Mouse (Mus musculus) olfactory bulb, adult 2 months (tissue): ENCODE measurements around the gene Pde10a.

Experiments used
- CTCF ChIP-seq: fragments of 200-500 bp; IDR thresholded peaks from 2 replicates; pipeline ENCODE4 v1.5.1; 2012; ENCODE audit warnings: low read depth, mild to moderate bottlenecking, low read length, moderate library complexity; ENCODE audit not compliant: insufficient read depth
- POLR2A ChIP-seq: fragments of 200-500 bp; IDR thresholded peaks from 2 replicates; pipeline ENCODE4 v1.6.1; 2012; ENCODE audit warnings: mild to moderate bottlenecking, low read depth, low read length, moderate library complexity; ENCODE audit not compliant: insufficient read depth

DNA sequence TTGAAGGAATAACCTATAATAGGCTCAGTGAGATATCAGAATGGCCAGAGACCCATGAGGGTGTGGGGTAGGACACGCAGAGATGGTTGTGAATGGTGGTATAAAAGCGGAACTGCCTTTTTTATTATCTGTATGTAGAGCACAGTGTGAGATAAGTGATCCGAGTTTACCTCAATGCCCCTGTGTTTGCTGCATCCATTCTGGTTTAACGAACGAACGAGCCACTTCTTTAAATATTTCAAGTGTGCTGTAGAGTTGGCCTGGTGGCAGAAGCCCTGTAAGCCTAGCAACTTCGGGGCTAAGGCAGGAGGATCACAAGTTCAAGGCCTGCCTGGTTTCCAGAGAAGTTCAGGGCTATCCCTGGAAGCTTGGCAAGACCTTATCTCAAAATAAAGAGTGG lies 346.2 kb downstream of the Pde10a start:
- no peak for TF ChIP-seq CTCF
- TF ChIP-seq POLR2A, result no peak
